Mouse (Mus musculus) forebrain, embryonic 10.5 days (tissue): ENCODE measurements around the gene Cdr2. TPM values are rescaled to one million over a fixed set of nuclear protein-coding genes. Genes with fewer than 3 reads are reported as not detected.
A peak's percentile ranks its signal among the peaks of the same experiment; 100 is the strongest.
"Not testable (repeated sequence)": the region's sequence is repeated elsewhere in the genome, so short reads cannot be mapped to it uniquely, and the experiment has no call there.

ENCODE experiments used
- DNase-seq: peaks from one replicate; pipeline ENCODE4 v3.0.0-alpha.2; 2017; ENCODE audit warnings: low spot score; ENCODE audit errors: extremely low spot score
- H3K27ac ChIP-seq: fragments of 300-500 bp; sonication (generic); 2 replicates; pipeline ENCODE4 v1.5.1; 2016; ENCODE audit warnings: mild to moderate bottlenecking
- H3K27me3 ChIP-seq: fragments of 300-500 bp; sonication (generic); 2 replicates; pipeline ENCODE4 v1.6.1; 2016; ENCODE audit warnings: mild to moderate bottlenecking; ENCODE audit not compliant: poor library complexity, severe bottlenecking
- H3K36me3 ChIP-seq: fragments of 300-500 bp; sonication (generic); replicated peaks from 2 replicates; pipeline ENCODE4 v1.6.1; 2016; ENCODE audit warnings: mild to moderate bottlenecking, moderate library complexity
- H3K4me1 ChIP-seq: fragments of 300-500 bp; sonication (generic); 2 replicates; pipeline ENCODE4 v1.6.1; 2016
- H3K4me3 ChIP-seq: fragments of 300-500 bp; sonication (generic); 2 replicates; pipeline ENCODE4 v1.5.1; 2016; ENCODE audit warnings: mild to moderate bottlenecking, moderate library complexity
- H3K9me3 ChIP-seq: fragments of 300-500 bp; sonication (generic); 2 replicates; pipeline ENCODE4 v1.6.1; 2016; ENCODE audit warnings: mild to moderate bottlenecking, moderate library complexity
- WGBS: fragments of 180-500 bp; shearing (Covaris S2); methylation state at CpG from one replicate; pipeline ENCODE4 v1.1.7; 2016; 5-methylcytosine and 5-hydroxymethylcytosine counted together
- polyA plus RNA-seq: library from polyadenylated mRNA; unstranded; fragments of >200 nt; fragmentation: Nextera tagmentation; extraction: Ambion mirVana; gene quantifications from 2 replicates; pipeline ENCODE4 v1.2.1, GENCODE M21; 2016

Gene Cdr2
- polyA plus RNA-seq, 1 experiment from 2014 or later = 12.9 TPM

DNA sequence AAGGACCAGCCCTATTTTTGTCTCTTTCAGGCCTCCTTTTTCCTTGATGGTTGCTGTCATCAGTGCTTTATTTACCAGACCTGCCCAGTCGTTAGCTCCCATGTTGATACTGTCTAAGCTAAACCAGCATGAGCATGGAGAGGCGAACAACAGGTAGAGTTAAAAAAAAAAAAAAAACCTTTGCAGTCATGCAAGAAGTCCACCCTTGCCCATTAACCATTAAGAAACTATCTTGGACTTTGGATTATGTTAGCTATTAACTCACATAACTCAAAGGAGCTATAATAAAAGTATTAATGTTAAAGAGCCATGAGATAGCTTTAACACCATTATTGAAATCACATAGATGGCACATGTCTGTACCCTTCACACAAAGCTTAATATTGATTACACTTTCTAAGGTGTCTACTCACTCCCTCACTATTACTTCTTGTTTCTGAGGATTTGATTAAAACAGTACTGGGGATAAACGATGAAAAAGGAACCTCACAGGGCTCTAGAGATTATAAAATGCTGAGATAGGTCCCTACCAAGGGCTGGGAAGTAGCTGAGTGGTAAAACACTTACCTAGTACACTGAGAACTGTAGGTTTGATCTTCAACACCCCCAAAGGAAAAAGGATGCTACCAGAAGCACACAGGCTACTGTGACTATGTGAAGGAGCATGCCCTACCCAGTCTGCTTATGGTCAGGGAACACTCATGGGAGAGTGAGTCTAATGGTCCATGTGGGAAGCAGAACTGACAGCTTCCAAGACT lies 18.1 kb upstream of the Cdr2 start:
- Histone ChIP-seq H3K4me1 (no peaks in the 10 kb centered on the region), H3K36me3 (no peaks in the 10 kb centered on the region), H3K4me3 (no peak overlapping the region), H3K27ac (no peak overlapping the region), H3K27me3 (no peaks in the 10 kb centered on the region), H3K9me3 (no peaks in the 10 kb centered on the region)
- DNase-seq = no peak
- 78% methylated on average over 3 of the region's 3 CpGs for WGBS

DNA sequence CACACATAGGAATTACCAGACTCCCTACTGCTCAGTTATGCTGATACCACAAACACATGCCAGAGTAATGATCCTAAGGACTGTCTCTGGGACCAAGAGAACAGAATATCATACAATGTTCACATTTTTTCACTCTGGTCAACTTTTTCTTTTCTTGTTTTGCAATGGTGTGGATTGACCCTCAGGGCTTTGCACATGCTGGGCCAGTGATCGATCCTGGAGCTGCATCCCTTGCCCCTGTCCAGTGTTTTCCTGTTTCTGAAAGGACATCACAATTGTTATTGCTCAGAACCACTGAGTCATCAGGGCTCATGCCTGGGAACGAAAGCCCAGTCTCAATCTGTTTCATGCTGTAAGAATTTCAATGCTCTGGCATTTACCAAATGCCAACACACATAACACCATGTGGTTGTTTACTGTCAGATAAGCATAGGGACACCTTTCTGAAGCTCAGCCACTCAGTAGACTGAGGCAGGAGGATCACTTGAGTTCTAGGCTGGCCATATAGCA lies 17.0 kb upstream of the Cdr2 start:
- H3K27me3 ChIP-seq = no peaks in the 10 kb centered on the region
- H3K27ac ChIP-seq = no peak overlapping the region
- no peaks in the 10 kb centered on the region for H3K9me3 ChIP-seq
- peaks cover 6% of the 10 kb centered on the region for H3K4me1 ChIP-seq
- no peak for DNase-seq
- 81% methylated on average over 2 of the region's 2 CpGs for WGBS
- no peaks in the 10 kb centered on the region for H3K36me3 ChIP-seq
- H3K4me3 ChIP-seq = no peak overlapping the region

DNA sequence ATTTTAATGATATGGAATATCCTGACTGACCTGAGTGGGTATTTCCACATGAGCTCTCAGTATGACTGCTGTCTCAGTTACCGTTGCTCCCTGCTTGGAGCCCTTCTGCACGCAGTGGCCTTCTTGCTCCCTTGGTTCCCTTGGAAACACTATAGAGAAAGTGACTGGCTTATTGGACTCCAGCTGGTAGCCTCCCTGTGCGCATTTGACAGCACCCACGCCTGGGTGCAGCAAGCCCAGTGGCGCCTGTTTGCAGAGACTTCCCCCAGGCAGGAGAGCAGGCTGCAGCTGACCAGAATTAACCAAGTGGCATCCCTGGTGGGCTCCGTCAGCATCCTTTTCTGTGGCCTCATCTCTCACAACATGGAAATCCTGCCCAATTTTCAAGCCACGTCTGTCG lies 9.1 kb upstream of the Cdr2 start:
- no peak for DNase-seq
- no peaks in the 10 kb centered on the region for H3K9me3 ChIP-seq
- no peaks in the 10 kb centered on the region for H3K36me3 ChIP-seq
- no peak overlapping the region for H3K27ac ChIP-seq
- 74% methylated on average over 8 of the region's 8 CpGs for WGBS
- H3K4me1 ChIP-seq = peaks cover 8% of the 10 kb centered on the region
- H3K4me3 ChIP-seq = no peak overlapping the region
- no peaks in the 10 kb centered on the region for H3K27me3 ChIP-seq

DNA sequence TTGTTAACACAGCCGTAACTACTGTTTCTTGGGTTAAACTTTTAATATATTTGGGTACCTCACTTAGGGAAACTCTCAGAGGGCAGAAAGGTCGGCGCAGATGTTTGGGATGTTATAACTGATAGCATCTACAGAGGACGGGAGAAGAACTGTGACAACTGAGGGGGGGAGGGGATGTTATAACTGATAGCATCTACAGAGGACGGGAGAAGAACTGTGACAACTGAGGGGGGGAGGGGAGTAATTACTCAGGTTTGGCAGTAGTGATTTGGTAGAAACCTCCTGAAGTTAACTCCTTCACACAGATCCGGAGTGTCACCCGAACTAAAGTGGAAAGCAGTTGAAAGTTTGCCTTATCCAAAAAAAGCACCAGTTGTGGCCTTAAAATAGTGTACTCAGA lies 856 bp upstream of the Cdr2 start:
- Histone ChIP-seq H3K27me3 (peaks cover 13% of the 10 kb centered on the region), H3K36me3 (no peaks in the 10 kb centered on the region; the same call in 1 of the 2 replicates), H3K4me1 (peaks cover 37% of the 10 kb centered on the region), H3K4me3 (peak overlapping the region; percentile 91), H3K27ac (peak overlapping the region; percentile 95), H3K9me3 (no peaks in the 10 kb centered on the region)
- WGBS = 18% methylated on average over 7 of the region's 7 CpGs
- DNase-seq = no peak

DNA sequence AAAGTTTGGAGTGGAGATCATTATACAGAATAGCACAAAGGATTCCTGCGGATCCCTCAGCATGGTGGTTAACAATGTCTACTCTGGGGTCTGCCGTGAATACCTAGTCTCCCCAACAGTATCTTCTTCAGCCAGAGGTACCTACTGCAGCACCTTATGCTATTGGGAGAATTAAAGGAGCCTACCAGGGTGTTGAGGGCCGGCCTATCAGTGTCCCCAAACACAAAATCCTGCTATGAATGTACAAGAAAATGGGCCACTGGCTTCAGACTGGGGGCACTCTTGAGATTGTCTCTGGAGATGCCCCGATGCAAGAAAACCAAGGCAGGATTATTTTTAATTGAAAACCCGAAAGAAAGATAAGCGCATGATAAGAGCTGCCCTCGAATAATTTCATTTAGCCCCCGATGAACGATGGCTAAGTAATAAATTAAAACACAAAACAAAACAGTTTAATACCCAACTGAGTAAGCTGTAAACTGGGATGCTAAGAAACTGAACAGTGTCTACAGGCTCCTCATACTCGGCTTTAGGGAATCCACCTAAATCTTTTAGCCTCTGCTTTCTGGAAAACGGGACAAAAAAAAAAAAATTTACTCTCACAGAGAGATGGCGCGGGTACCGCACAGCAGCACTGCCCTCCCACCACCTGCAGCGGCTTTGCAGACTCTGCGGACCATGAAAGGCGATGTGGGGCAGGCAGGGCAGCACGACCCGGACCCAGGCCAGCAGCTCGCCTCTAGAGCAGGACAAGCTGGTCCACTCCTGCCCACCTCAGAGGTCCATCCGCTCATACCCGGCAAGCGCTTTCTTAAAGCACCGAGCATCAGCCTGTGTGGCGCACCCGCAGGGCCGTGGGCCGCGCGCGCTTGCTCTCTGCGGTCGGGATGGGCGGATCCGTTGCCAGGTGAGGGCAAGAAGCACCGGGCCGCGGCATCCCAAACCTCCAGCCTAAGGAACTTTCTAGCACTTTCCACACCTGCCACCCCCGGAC lies 884 bp downstream of the Cdr2 start:
- WGBS = 4% methylated on average over 39 of the region's 39 CpGs
- peak overlapping the region; percentile 95 for H3K27ac ChIP-seq
- peak overlapping the region; percentile 91 for H3K4me3 ChIP-seq
- H3K36me3 ChIP-seq = no peaks in the 10 kb centered on the region; the same call in 1 of the 2 replicates
- peaks cover 13% of the 10 kb centered on the region for H3K27me3 ChIP-seq
- peaks cover 48% of the 10 kb centered on the region for H3K4me1 ChIP-seq
- H3K9me3 ChIP-seq = no peaks in the 10 kb centered on the region
- DNase-seq = peak; percentile 68

DNA sequence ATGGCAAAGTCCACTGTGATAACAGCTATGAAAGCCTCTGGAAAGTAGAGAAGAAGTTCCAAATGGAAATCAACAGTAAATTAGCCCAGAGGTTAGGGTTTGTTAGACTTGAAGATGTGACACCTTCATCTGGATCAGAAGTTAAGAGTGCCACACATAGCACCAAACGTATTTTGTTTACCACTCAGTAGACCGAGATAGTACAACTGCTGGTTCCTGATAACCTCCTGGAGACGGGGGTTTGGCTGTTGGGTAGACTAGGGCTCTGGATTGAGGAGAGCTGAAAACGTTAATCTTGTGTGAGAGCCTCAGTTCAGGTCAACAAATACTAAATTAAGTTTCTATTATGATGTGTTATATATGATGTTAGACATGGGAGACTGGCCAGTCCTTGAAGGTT lies 2.1 kb downstream of the Cdr2 start:
- DNase-seq = no peak
- H3K9me3 ChIP-seq = no peaks in the 10 kb centered on the region
- peaks cover 13% of the 10 kb centered on the region for H3K27me3 ChIP-seq
- H3K4me1 ChIP-seq = peaks cover 52% of the 10 kb centered on the region
- H3K27ac ChIP-seq = no peak overlapping the region
- no peaks in the 10 kb centered on the region; the same call in 1 of the 2 replicates for H3K36me3 ChIP-seq
- H3K4me3 ChIP-seq = peak overlapping the region; percentile 91; the same call in 1 of the 2 replicates
- 91% methylated on average over 4 of the region's 4 CpGs for WGBS

DNA sequence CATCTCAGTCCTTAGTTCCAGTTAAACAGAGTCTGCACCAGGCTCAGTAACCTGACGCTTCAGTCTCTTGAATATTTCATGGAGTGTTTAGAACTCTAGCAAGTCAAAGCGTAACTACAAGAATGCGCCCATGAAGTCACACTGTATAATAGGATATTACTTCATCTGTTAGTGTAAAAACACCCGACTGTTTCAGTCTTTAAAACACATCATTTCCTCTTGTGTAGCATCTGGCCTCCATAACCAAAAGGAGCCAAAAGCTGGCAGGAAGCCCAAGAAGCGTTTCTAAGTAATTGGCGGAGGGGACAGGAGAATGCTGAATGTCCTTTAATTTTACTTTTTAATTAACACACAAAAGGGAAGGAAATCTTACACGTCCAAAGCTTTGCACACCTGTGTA lies 5.0 kb downstream of the Cdr2 start:
- no peak for DNase-seq
- 83% methylated on average over 7 of the region's 7 CpGs for WGBS

DNA sequence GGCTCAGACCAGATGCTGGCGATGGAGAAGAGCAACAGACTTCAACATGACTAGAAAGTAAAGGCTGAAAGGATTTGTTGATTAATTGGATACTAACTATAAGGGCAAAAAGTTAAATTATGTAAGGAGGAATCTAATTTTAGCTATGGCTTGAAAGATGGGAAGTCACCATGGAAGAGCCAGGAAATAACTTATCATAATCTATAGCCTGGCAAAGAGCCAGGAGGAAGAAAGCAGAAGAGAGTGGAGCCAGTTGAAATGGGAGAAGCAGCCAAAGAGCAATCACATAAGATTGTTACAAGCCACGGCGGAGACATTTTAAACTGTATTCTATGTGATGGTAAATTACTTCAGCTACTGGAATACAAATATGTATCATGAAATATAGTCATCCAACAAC lies 8.1 kb downstream of the Cdr2 start:
- Histone ChIP-seq H3K4me3 (no peak overlapping the region), H3K27me3 (no peaks in the 10 kb centered on the region), H3K4me1 (peaks cover 24% of the 10 kb centered on the region), H3K36me3 (peaks cover 13% of the 10 kb centered on the region), H3K27ac (no peak overlapping the region), H3K9me3 (no peaks in the 10 kb centered on the region)
- DNase-seq = no peak
- WGBS = 93% methylated on average over 3 of the region's 3 CpGs

More for the DNA sequence above, 5.0 kb downstream of the Cdr2 start:
- no peak overlapping the region for H3K4me3 ChIP-seq
- H3K27ac ChIP-seq = no peak overlapping the region
- H3K4me1 ChIP-seq = peaks cover 40% of the 10 kb centered on the region
- no peaks in the 10 kb centered on the region for H3K9me3 ChIP-seq
- H3K36me3 ChIP-seq = no peaks in the 10 kb centered on the region; the same call in 1 of the 2 replicates
- H3K27me3 ChIP-seq = no peaks in the 10 kb centered on the region

DNA sequence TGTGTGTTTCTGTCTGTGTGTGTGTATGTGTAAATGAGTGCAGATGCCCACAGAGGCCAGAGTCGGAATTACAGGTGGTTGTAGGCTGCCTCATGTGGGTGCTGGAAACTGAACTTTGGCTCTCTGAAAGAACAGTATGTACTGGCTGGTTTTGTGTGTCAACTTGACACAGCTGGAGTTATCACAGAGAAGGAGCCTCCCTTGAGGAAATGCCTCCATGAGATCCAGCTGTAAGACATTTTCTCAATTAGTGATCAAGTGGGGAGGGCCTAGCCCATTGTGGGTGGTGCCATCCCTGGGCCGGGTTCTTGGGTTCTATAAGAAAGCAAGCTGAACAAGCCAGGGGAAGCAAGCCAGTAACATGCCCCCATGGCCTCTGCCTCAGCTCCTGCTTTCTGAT lies 9.6 kb downstream of the Cdr2 start:
- not testable (repeated sequence) for H3K27me3 ChIP-seq, H3K4me3 ChIP-seq, H3K27ac ChIP-seq, H3K9me3 ChIP-seq, DNase-seq
- 73% methylated on average over 2 of the region's 2 CpGs for WGBS
- Histone ChIP-seq H3K36me3 (peaks cover 28% of the 10 kb centered on the region), H3K4me1 (peaks cover 12% of the 10 kb centered on the region)

DNA sequence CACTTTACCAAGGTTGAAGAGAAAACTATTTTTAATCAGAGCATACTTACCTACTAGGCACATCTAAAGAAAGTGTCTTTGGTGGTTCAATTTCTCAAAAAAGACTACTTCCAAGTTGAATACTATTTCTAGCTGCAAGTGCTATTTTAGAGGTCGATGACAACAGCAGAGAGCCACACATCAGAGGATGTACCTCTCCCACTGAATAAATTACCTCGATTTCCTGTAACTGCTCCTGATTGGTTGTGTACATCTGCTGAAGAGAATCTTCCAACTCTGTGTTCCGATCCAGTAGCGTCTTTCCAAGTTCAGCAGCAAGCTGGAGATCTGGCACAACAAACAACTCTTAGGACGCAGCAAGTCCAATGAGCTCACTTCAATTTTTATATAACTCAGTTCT lies 12.0 kb downstream of the Cdr2 start:
- H3K4me3 ChIP-seq = no peak overlapping the region
- no peaks in the 10 kb centered on the region for H3K27me3 ChIP-seq
- 91% methylated on average over 5 of the region's 5 CpGs for WGBS
- DNase-seq = no peak
- H3K36me3 ChIP-seq = peaks cover 36% of the 10 kb centered on the region
- H3K9me3 ChIP-seq = no peaks in the 10 kb centered on the region
- H3K27ac ChIP-seq = no peak overlapping the region
- H3K4me1 ChIP-seq = no peaks in the 10 kb centered on the region

DNA sequence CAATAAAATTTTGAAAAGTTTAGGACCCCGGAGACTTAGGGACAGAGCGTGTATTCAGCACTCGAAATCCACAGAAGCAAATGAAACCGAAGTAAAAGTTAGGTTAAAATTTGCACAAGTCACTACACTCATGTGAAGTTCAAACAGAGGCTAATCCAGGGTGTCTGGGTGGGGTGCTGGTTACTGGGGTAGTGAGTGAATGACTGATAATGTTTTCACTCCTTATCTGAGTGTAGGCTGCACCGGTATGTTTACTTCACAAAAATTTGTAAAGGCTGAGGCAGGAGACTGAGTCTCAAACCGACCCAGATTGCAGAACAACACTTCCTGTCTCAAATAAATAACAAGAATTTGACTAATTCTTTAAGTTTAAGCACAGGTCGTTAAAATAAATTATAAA lies 12.9 kb downstream of the Cdr2 start:
- Histone ChIP-seq H3K4me1 (no peaks in the 10 kb centered on the region), H3K27ac (no peak overlapping the region), H3K9me3 (no peaks in the 10 kb centered on the region), H3K4me3 (no peak overlapping the region), H3K27me3 (no peaks in the 10 kb centered on the region), H3K36me3 (peaks cover 36% of the 10 kb centered on the region)
- WGBS = 93% methylated on average over 7 of the region's 7 CpGs
- no peak for DNase-seq

DNA sequence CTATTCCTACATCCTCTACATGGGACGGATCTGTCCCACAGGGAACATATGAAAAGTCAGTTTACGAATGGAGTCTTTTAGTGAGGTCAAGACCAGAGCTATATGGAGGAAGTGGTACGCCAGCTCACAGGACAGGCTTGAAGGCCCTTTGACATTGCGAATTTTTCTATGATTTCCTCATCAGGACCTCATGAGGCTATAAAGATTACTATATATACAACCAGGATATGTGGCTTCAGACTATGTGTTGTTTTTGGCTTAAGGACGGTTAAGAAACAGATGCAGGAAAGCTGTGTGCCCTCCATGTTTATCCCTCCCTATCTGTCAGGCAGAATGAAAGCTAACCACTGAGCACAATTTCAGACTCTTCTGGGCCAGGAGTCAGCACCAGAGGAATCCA lies 19.0 kb downstream of the Cdr2 start:
- H3K4me3 ChIP-seq = no peak overlapping the region
- H3K36me3 ChIP-seq = peaks cover 47% of the 10 kb centered on the region
- no peaks in the 10 kb centered on the region for H3K9me3 ChIP-seq
- DNase-seq = no peak
- H3K27ac ChIP-seq = no peak overlapping the region
- H3K4me1 ChIP-seq = peaks cover 9% of the 10 kb centered on the region
- no peaks in the 10 kb centered on the region for H3K27me3 ChIP-seq
- WGBS = 92% methylated on average over 5 of the region's 5 CpGs

DNA sequence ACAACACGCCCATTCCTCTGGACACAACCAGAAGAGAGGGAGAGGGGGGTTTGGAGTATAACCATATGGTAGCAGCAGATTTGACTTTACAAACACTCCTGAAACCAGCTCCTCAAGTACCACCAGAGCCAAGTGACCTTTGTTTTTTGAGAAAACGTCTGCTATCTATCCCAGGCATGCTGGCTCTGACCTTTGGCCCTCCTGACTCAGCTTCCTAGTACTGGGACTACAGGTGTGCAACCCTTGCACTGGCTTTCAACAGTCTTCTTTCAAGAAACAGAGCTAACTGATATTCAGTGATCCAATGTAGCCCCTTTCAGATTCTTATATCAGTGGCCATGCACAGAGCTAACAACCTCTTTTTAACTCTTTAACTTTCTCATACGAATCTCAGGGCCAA lies 20.2 kb downstream of the Cdr2 start:
- Histone ChIP-seq H3K9me3 (no peaks in the 10 kb centered on the region), H3K27me3 (no peaks in the 10 kb centered on the region), H3K4me3 (no peak overlapping the region), H3K4me1 (peaks cover 9% of the 10 kb centered on the region), H3K27ac (no peak overlapping the region), H3K36me3 (peaks cover 47% of the 10 kb centered on the region)
- 80% methylated on average over 3 of the region's 3 CpGs for WGBS
- DNase-seq = no peak
